Mouse (Mus musculus): ENCODE results near the gene Tulp2. TPM values are rescaled to one million over a fixed set of nuclear protein-coding genes. Genes with fewer than 3 reads are reported as not detected.
"Not testable (repeated sequence)": the region's sequence is repeated elsewhere in the genome, so short reads cannot be mapped to it uniquely, and the experiment has no call there.

Gene Tulp2
- polyA plus RNA-seq, 1 experiment from 2014 or later = 0.15 TPM

- DNase-seq (ENCODE audit: low spot score, missing footprints) (no peak), ATAC-seq (ENCODE audit: low FRiP score) (peak; percentile 22; the same call in 1 of the 2 replicates)
- H3K9ac ChIP-seq (ENCODE audit: low read length) = peak overlapping the region; percentile 81
- no peaks in the 10 kb centered on the region for H3K27me3 ChIP-seq (ENCODE audit: control insufficient read depth, insufficient read depth, low read length)
- peaks cover 2% of the 10 kb centered on the region; the same call in 1 of the 2 replicates for H3K36me3 ChIP-seq (ENCODE audit: control insufficient read depth, insufficient read depth, low read length)
- H3K4me2 ChIP-seq = peak overlapping the region; percentile 73
- H3K27ac ChIP-seq (ENCODE audit: low read depth, low read length) = no peak overlapping the region
- peaks cover 9% of the 10 kb centered on the region for H3K4me1 ChIP-seq (ENCODE audit: control insufficient read depth, insufficient read depth, low read length)
- H3K9me3 ChIP-seq (ENCODE audit: control insufficient read depth, low read length) = no peaks in the 10 kb centered on the region
- peak overlapping the region; percentile 69 for H3K4me3 ChIP-seq (ENCODE audit: low read depth, low read length)
- 47% methylated on average over 19 of the region's 19 CpGs for WGBS
Observed at GRCm38 (mm10) chr7:45509181-45509882, 27.7 kb downstream of the Tulp2 start.

GRCm38 (mm10) chr7:45509912-45510787 is 28.5 kb downstream of the Tulp2 start, which contains the start of gene Nucb1:
TSS of gene Nucb1 (minus strand) at chr7:45510406.
- no peaks in the 10 kb centered on the region for H3K27me3 ChIP-seq (ENCODE audit: control insufficient read depth, insufficient read depth, low read length)
- peaks cover 9% of the 10 kb centered on the region for H3K4me1 ChIP-seq (ENCODE audit: control insufficient read depth, insufficient read depth, low read length)
- ATAC-seq (ENCODE audit: low FRiP score) (peak; percentile 91), DNase-seq (ENCODE audit: low spot score, missing footprints) (peak; percentile 99)
- peak within 1 kb of the TSS; percentile 73 for H3K4me2 ChIP-seq
- peaks cover 2% of the 10 kb centered on the region; the same call in 1 of the 2 replicates for H3K36me3 ChIP-seq (ENCODE audit: control insufficient read depth, insufficient read depth, low read length)
- H3K9ac ChIP-seq (ENCODE audit: low read length) = peak within 1 kb of the TSS; percentile 81
- H3K27ac ChIP-seq (ENCODE audit: low read depth, low read length) = peak within 1 kb of the TSS; percentile 76
- WGBS = under 1% methylated on average over 44 of the region's 44 CpGs
- H3K4me3 ChIP-seq (ENCODE audit: low read depth, low read length) = peak within 1 kb of the TSS; percentile 69
- H3K9me3 ChIP-seq (ENCODE audit: control insufficient read depth, low read length) = no peaks in the 10 kb centered on the region

- Histone ChIP-seq H3K4me2 (no peak overlapping the region), H3K4me1 (ENCODE audit: control insufficient read depth, insufficient read depth, low read length) (peaks cover 4% of the 10 kb centered on the region), H3K4me3 (ENCODE audit: low read depth, low read length) (no peak overlapping the region), H3K27ac (ENCODE audit: low read depth, low read length) (no peak overlapping the region), H3K36me3 (ENCODE audit: control insufficient read depth, insufficient read depth, low read length) (no peaks in the 10 kb centered on the region), H3K9me3 (ENCODE audit: control insufficient read depth, low read length) (no peaks in the 10 kb centered on the region), H3K27me3 (ENCODE audit: control insufficient read depth, insufficient read depth, low read length) (no peaks in the 10 kb centered on the region), H3K9ac (ENCODE audit: low read length) (no peak overlapping the region)
- 86% methylated on average over 7 of the region's 7 CpGs for WGBS
- no peak for DNase-seq (ENCODE audit: low spot score, missing footprints)
- ATAC-seq (ENCODE audit: low FRiP score) = no peak
Observed at GRCm38 (mm10) chr7:45514411-45514810, 32.7 kb downstream of the Tulp2 start.

GRCm38 (mm10) chr7:45515436-45515835 is 33.8 kb downstream of the Tulp2 start:
- no peak overlapping the region for H3K4me3 ChIP-seq (ENCODE audit: low read depth, low read length)
- H3K27me3 ChIP-seq (ENCODE audit: control insufficient read depth, insufficient read depth, low read length) = no peaks in the 10 kb centered on the region
- no peak overlapping the region for H3K27ac ChIP-seq (ENCODE audit: low read depth, low read length)
- no peak overlapping the region for H3K4me2 ChIP-seq
- no peaks in the 10 kb centered on the region for H3K4me1 ChIP-seq (ENCODE audit: control insufficient read depth, insufficient read depth, low read length)
- H3K9ac ChIP-seq (ENCODE audit: low read length) = no peak overlapping the region
- DNase-seq (ENCODE audit: low spot score, missing footprints) (no peak), ATAC-seq (ENCODE audit: low FRiP score) (no peak)
- no peaks in the 10 kb centered on the region for H3K9me3 ChIP-seq (ENCODE audit: control insufficient read depth, low read length)
- no peaks in the 10 kb centered on the region for H3K36me3 ChIP-seq (ENCODE audit: control insufficient read depth, insufficient read depth, low read length)
- 24% methylated on average over 16 of the region's 16 CpGs for WGBS

GRCm38 (mm10) chr7:45516846-45517245 is 35.2 kb downstream of the Tulp2 start:
- DNase-seq (ENCODE audit: low spot score, missing footprints) = not testable (repeated sequence)

GRCm38 (mm10) chr7:45518618-45519017 is 36.9 kb downstream of the Tulp2 start:
- H3K9me3 ChIP-seq (ENCODE audit: control insufficient read depth, low read length) = no peaks in the 10 kb centered on the region
- DNase-seq (ENCODE audit: low spot score, missing footprints) = no peak
- no peaks in the 10 kb centered on the region for H3K4me1 ChIP-seq (ENCODE audit: control insufficient read depth, insufficient read depth, low read length)
- no peaks in the 10 kb centered on the region for H3K27me3 ChIP-seq (ENCODE audit: control insufficient read depth, insufficient read depth, low read length)
- no peak overlapping the region for H3K4me2 ChIP-seq
- H3K9ac ChIP-seq (ENCODE audit: low read length) = no peak overlapping the region
- 94% methylated on average over 16 of the region's 16 CpGs for WGBS
- H3K27ac ChIP-seq (ENCODE audit: low read depth, low read length) = no peak overlapping the region
- H3K36me3 ChIP-seq (ENCODE audit: control insufficient read depth, insufficient read depth, low read length) = no peaks in the 10 kb centered on the region
- no peak for ATAC-seq (ENCODE audit: low FRiP score)
- no peak overlapping the region for H3K4me3 ChIP-seq (ENCODE audit: low read depth, low read length)

More at GRCm38 (mm10) chr7:45516846-45517245, 35.2 kb downstream of the Tulp2 start:
- not testable (repeated sequence) for H3K27me3 ChIP-seq (ENCODE audit: control insufficient read depth, insufficient read depth, low read length); H3K4me2 ChIP-seq; H3K9me3 ChIP-seq (ENCODE audit: control insufficient read depth, low read length); H3K4me1 ChIP-seq (ENCODE audit: control insufficient read depth, insufficient read depth, low read length); ATAC-seq (ENCODE audit: low FRiP score); H3K27ac ChIP-seq (ENCODE audit: low read depth, low read length); H3K9ac ChIP-seq (ENCODE audit: low read length); H3K36me3 ChIP-seq (ENCODE audit: control insufficient read depth, insufficient read depth, low read length); H3K4me3 ChIP-seq (ENCODE audit: low read depth, low read length)
- WGBS = 68% methylated on average over 5 of the region's 5 CpGs

GRCm38 (mm10) chr7:45519345-45520120 is 37.9 kb downstream of the Tulp2 start:
- 78% methylated on average over 8 of the region's 8 CpGs for WGBS
- no peaks in the 10 kb centered on the region for H3K36me3 ChIP-seq (ENCODE audit: control insufficient read depth, insufficient read depth, low read length)
- H3K4me1 ChIP-seq (ENCODE audit: control insufficient read depth, insufficient read depth, low read length) = no peaks in the 10 kb centered on the region
- no peak overlapping the region for H3K9ac ChIP-seq (ENCODE audit: low read length)
- no peak overlapping the region for H3K27ac ChIP-seq (ENCODE audit: low read depth, low read length)
- no peaks in the 10 kb centered on the region for H3K27me3 ChIP-seq (ENCODE audit: control insufficient read depth, insufficient read depth, low read length)
- H3K4me3 ChIP-seq (ENCODE audit: low read depth, low read length) = no peak overlapping the region
- ATAC-seq (ENCODE audit: low FRiP score) (no peak), DNase-seq (ENCODE audit: low spot score, missing footprints) (no peak)
- no peak overlapping the region for H3K4me2 ChIP-seq
- H3K9me3 ChIP-seq (ENCODE audit: control insufficient read depth, low read length) = no peaks in the 10 kb centered on the region

- Histone ChIP-seq H3K27me3 (ENCODE audit: control insufficient read depth, insufficient read depth, low read length) (no peaks in the 10 kb centered on the region), H3K4me1 (ENCODE audit: control insufficient read depth, insufficient read depth, low read length) (peaks cover 8% of the 10 kb centered on the region), H3K4me2 (no peak overlapping the region), H3K9me3 (ENCODE audit: control insufficient read depth, low read length) (no peaks in the 10 kb centered on the region), H3K9ac (ENCODE audit: low read length) (no peak overlapping the region), H3K27ac (ENCODE audit: low read depth, low read length) (no peak overlapping the region), H3K36me3 (ENCODE audit: control insufficient read depth, insufficient read depth, low read length) (no peaks in the 10 kb centered on the region), H3K4me3 (ENCODE audit: low read depth, low read length) (no peak overlapping the region)
- DNase-seq (ENCODE audit: low spot score, missing footprints) (no peak), ATAC-seq (ENCODE audit: low FRiP score) (no peak)
- WGBS = 94% methylated on average over 7 of the region's 7 CpGs
Observed at GRCm38 (mm10) chr7:45520605-45521004, 38.9 kb downstream of the Tulp2 start.
